Mouse (Mus musculus) testis, postnatal 10 days (tissue): Measurements from ENCODE around the gene Olfr1355.
"Not testable (repeated sequence)": the region's sequence is repeated elsewhere in the genome, so short reads cannot be mapped to it uniquely, and the experiment has no call there.

Source experiments
- DNase-seq: peaks from one replicate; pipeline ENCODE4 v3.0.0; 2021; ENCODE audit warnings: low spot score

The Olfr1355 gene

GRCm38 (mm10) chr10:78875240-78875639 lies at the start of gene Olfr1355:
Gene Olfr1355 (plus strand): TSS chr10:78875540.
- no peak for DNase-seq

- DNase-seq = not testable (repeated sequence)
Measured at GRCm38 (mm10) chr10:78840456-78840855, 34.9 kb upstream of the Olfr1355 start.

- no peak for DNase-seq
Measured at GRCm38 (mm10) chr10:78852066-78852465, 23.3 kb upstream of the Olfr1355 start, which contains the start of gene Olfr1356. Gene Olfr1356 (minus strand): TSS chr10:78852166.

- not testable (repeated sequence) for DNase-seq
Measured at GRCm38 (mm10) chr10:78912871-78913270, 37.5 kb downstream of the Olfr1355 start, which contains the start of gene Olfr1354. Gene Olfr1354 (plus strand): TSS chr10:78913171.
